Mouse (Mus musculus) stomach, embryonic 15.5 days (tissue): ENCODE data around the gene Ctnnd2. TPM values are rescaled to one million over a fixed set of nuclear protein-coding genes. Genes with fewer than 3 reads are reported as not detected.

Experiments
- ATAC-seq: fragments of 200-750 bp; cut with Nextera tagmentation; 2 replicates; pipeline ENCODE4 v1.8.0; 2017; ENCODE audit warnings: low read depth, moderate number of reproducible peaks, moderate TSS enrichment; ENCODE audit not compliant: insufficient read depth, low FRiP score
- H3K27ac ChIP-seq: fragments of 300-500 bp; sonication (generic); 2 replicates; pipeline ENCODE4 v1.5.1; 2015; ENCODE audit warnings: mild to moderate bottlenecking, inconsistent platforms
- H3K27me3 ChIP-seq: fragments of 300-500 bp; sonication (generic); replicated peaks from 2 replicates; pipeline ENCODE4 v1.6.1; 2015; ENCODE audit warnings: inconsistent platforms
- H3K36me3 ChIP-seq: fragments of 300-500 bp; sonication (generic); 2 replicates; pipeline ENCODE4 v1.6.1; 2015; ENCODE audit warnings: inconsistent platforms
- H3K4me1 ChIP-seq: fragments of 300-500 bp; sonication (generic); 2 replicates; pipeline ENCODE4 v1.6.1; 2015; ENCODE audit warnings: inconsistent platforms
- H3K4me2 ChIP-seq: fragments of 300-500 bp; sonication (generic); 2 replicates; pipeline ENCODE4 v1.6.1; 2015; ENCODE audit warnings: mild to moderate bottlenecking, inconsistent platforms
- H3K4me3 ChIP-seq: fragments of 300-500 bp; sonication (generic); replicated peaks from 2 replicates; pipeline ENCODE4 v1.5.1; 2015; ENCODE audit warnings: inconsistent platforms
- H3K9ac ChIP-seq: fragments of 300-500 bp; sonication (generic); 2 replicates; pipeline ENCODE4 v1.6.1; 2015; ENCODE audit warnings: inconsistent platforms
- H3K9me3 ChIP-seq: fragments of 300-500 bp; sonication (generic); 2 replicates; pipeline ENCODE4 v1.6.1; 2016; ENCODE audit warnings: inconsistent platforms
- WGBS: fragments of 180-500 bp; shearing (Covaris S2); methylation state at CpG from one replicate; pipeline ENCODE4 v1.1.7; 2015; 5-methylcytosine and 5-hydroxymethylcytosine counted together
- polyA plus RNA-seq: library from polyadenylated mRNA; unstranded; fragments of >200 nt; fragmentation: Nextera tagmentation; extraction: Ambion mirVana; gene quantifications from 2 replicates; pipeline ENCODE4 v1.2.1, GENCODE M21; 2015

The Ctnnd2 gene
- polyA plus RNA-seq, 1 experiment from 2014 or later, result 4.5 TPM

DNA sequence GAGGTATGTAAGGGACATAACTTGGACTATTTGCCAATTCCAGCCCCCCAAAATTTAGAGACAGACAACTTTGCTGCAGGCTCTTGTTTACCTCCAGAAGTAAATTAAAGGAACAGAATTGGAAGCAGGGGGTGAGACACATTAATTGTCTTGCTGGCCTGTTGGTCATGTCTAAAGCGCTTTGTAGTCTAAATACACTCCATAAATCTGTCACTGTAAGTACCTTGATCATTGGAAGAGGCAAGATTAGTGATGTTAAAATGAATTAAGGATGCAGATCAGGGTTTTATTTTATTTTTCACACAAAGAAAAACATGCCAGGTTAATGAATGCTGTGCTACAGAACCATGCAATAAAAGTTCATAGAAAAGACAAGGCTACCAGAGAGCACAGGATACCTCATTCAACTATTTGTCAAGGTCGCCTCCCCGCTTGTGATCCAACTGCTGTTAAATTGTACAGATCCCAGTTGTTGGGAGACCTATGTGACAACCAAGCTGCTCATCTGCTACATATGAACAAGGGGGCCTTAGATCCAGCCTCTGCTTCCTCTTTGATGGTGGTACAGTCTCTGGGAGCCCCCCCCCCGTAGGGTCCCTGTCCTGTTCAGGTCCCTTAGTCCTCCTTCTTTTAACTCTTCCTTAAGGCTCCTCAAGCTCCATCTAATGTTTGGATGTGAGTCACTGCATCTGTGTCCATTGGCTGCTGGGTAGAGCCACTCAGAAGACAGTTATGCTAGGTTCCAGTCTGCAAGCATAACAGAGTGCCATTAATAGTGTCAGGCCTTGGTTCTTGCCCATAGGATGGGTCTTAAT is 792.7 kb downstream of the Ctnnd2 start:
- no peaks in the 10 kb centered on the region for H3K27me3 ChIP-seq
- H3K9ac ChIP-seq, result no peak overlapping the region
- H3K4me2 ChIP-seq, result no peak overlapping the region
- no peak for ATAC-seq
- no peaks in the 10 kb centered on the region for H3K9me3 ChIP-seq
- H3K4me3 ChIP-seq, result no peak overlapping the region
- H3K36me3 ChIP-seq, result no peaks in the 10 kb centered on the region
- no peak overlapping the region for H3K27ac ChIP-seq
- 83% methylated on average over 4 of the region's 4 CpGs for WGBS
- H3K4me1 ChIP-seq, result no peaks in the 10 kb centered on the region

DNA sequence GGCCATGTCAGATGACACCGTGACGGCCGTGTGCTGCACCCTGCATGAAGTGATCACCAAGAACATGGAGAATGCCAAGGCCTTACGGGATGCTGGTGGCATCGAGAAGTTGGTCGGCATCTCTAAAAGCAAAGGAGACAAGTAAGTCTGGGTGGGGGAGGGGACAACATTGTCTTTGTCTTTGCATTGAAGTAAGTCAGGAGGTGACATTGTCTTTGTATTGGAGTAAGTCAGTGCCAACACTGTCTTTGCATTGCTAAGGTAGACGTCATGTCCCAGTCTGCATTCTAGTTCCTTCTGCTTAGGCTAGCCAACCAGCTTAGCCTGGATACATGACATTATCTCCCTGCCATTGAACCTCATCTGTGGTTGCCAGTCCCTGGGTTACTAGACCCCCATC is 794.4 kb downstream of the Ctnnd2 start:
- Histone ChIP-seq H3K4me3 (no peak overlapping the region), H3K4me1 (no peaks in the 10 kb centered on the region), H3K27ac (no peak overlapping the region), H3K9ac (no peak overlapping the region), H3K9me3 (no peaks in the 10 kb centered on the region), H3K4me2 (no peak overlapping the region), H3K27me3 (no peaks in the 10 kb centered on the region), H3K36me3 (no peaks in the 10 kb centered on the region)
- 89% methylated on average over 7 of the region's 7 CpGs for WGBS
- ATAC-seq, result no peak

DNA sequence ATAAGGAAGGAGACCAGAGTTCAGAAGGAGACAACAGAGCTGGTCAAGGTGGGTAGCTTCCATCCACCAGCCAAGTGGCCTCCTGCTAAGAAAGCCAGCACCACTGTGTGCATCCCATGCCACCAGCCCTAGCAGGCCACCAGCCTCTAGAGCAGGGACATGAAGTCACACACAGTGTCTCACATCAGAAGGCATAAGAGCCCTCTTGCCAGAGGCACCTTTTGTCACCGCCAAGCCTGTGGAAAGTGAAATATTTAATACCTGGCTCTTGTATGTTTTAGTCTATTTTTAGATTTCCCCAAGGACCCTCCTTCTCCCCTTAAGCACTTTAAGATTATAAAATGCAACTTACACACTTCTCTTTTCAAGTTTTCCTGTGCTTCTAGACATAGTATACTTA is 802.0 kb downstream of the Ctnnd2 start:
- no peak overlapping the region for H3K4me2 ChIP-seq
- 91% methylated on average over 1 of the region's 1 CpGs for WGBS

GRCm38 (mm10) chr15:30974991-30975775 is 802.8 kb downstream of the Ctnnd2 start:
- no peak for ATAC-seq
- Histone ChIP-seq H3K27me3 (no peaks in the 10 kb centered on the region), H3K4me2 (no peak overlapping the region), H3K36me3 (no peaks in the 10 kb centered on the region), H3K9ac (no peak overlapping the region), H3K4me3 (no peak overlapping the region), H3K9me3 (no peaks in the 10 kb centered on the region), H3K27ac (no peak overlapping the region), H3K4me1 (no peaks in the 10 kb centered on the region)
- 83% methylated on average over 16 of the region's 16 CpGs for WGBS

More for the DNA sequence above, 802.0 kb downstream of the Ctnnd2 start:
- Histone ChIP-seq H3K9ac (no peak overlapping the region), H3K4me3 (no peak overlapping the region), H3K27ac (no peak overlapping the region), H3K9me3 (no peaks in the 10 kb centered on the region), H3K4me1 (no peaks in the 10 kb centered on the region), H3K36me3 (no peaks in the 10 kb centered on the region), H3K27me3 (no peaks in the 10 kb centered on the region)
- no peak for ATAC-seq

DNA sequence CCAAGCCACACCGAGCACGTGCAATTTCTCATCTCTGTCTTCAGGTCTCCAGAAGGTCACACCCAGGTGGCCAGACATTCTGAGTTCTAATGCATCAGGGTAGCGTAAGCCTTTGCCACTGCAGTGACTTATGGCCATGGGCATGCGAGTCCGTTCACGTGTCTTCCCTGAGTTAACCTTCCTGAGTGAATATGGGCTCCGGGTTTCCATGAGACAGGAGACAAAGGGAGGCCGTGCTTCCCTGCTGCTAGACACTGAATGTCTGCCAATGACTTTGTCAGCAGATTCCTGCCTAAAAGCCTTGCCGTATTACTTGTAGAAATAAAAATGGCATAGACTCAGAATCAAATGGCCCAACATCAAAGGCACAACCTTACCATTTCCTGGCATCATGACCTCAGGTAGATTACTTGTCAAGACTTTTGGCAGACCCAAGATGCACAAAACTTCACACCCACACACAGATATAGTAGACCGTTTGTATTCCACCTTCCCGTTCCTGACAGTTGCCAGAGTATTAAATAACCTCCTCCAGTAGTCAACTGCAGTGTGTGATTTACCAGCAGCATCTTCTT is 804.9 kb downstream of the Ctnnd2 start:
- no peaks in the 10 kb centered on the region for H3K9me3 ChIP-seq
- no peak overlapping the region for H3K4me2 ChIP-seq
- H3K27ac ChIP-seq, result no peak overlapping the region
- no peaks in the 10 kb centered on the region for H3K27me3 ChIP-seq
- no peak overlapping the region for H3K9ac ChIP-seq
- no peak overlapping the region for H3K4me3 ChIP-seq
- no peaks in the 10 kb centered on the region for H3K36me3 ChIP-seq
- H3K4me1 ChIP-seq, result no peaks in the 10 kb centered on the region
- no peak for ATAC-seq
- 58% methylated on average over 11 of the region's 11 CpGs for WGBS

- no peak overlapping the region for H3K4me3 ChIP-seq
- no peak overlapping the region for H3K4me2 ChIP-seq
- no peaks in the 10 kb centered on the region for H3K9me3 ChIP-seq
- no peak overlapping the region for H3K9ac ChIP-seq
- no peaks in the 10 kb centered on the region for H3K36me3 ChIP-seq
- no peaks in the 10 kb centered on the region for H3K27me3 ChIP-seq
- 89% methylated on average over 2 of the region's 2 CpGs for WGBS
- H3K4me1 ChIP-seq, result no peaks in the 10 kb centered on the region
- ATAC-seq, result no peak
- H3K27ac ChIP-seq, result no peak overlapping the region
These were observed 814.5 kb downstream of the Ctnnd2 start for GRCm38 (mm10) chr15:30986890-30987289.

- H3K27ac ChIP-seq, result no peak overlapping the region
- H3K27me3 ChIP-seq, result no peaks in the 10 kb centered on the region
- H3K4me1 ChIP-seq, result no peaks in the 10 kb centered on the region
- no peak overlapping the region for H3K4me3 ChIP-seq
- no peak overlapping the region for H3K9ac ChIP-seq
- no peaks in the 10 kb centered on the region for H3K9me3 ChIP-seq
- 44% methylated on average over 15 of the region's 15 CpGs for WGBS
- ATAC-seq, result no peak
- H3K4me2 ChIP-seq, result no peak overlapping the region
- no peaks in the 10 kb centered on the region for H3K36me3 ChIP-seq
These were observed 818.2 kb downstream of the Ctnnd2 start for GRCm38 (mm10) chr15:30990421-30991252.

- no peaks in the 10 kb centered on the region for H3K9me3 ChIP-seq
- no peaks in the 10 kb centered on the region for H3K36me3 ChIP-seq
- H3K27me3 ChIP-seq, result no peaks in the 10 kb centered on the region
- no peak for ATAC-seq
- H3K27ac ChIP-seq, result no peak overlapping the region
- WGBS, result 85% methylated on average over 12 of the region's 12 CpGs
- H3K9ac ChIP-seq, result no peak overlapping the region
- no peaks in the 10 kb centered on the region for H3K4me1 ChIP-seq
- no peak overlapping the region for H3K4me2 ChIP-seq
- H3K4me3 ChIP-seq, result no peak overlapping the region
These were observed 820.0 kb downstream of the Ctnnd2 start for GRCm38 (mm10) chr15:30992357-30992756.

- no peaks in the 10 kb centered on the region for H3K36me3 ChIP-seq
- H3K4me3 ChIP-seq, result no peak overlapping the region
- H3K4me2 ChIP-seq, result no peak overlapping the region
- ATAC-seq, result no peak
- H3K27ac ChIP-seq, result no peak overlapping the region
- H3K27me3 ChIP-seq, result no peaks in the 10 kb centered on the region
- WGBS, result 88% methylated on average over 3 of the region's 3 CpGs
- no peaks in the 10 kb centered on the region for H3K4me1 ChIP-seq
- no peak overlapping the region for H3K9ac ChIP-seq
- H3K9me3 ChIP-seq, result no peaks in the 10 kb centered on the region
These were observed 820.5 kb downstream of the Ctnnd2 start for GRCm38 (mm10) chr15:30992901-30993300.

GRCm38 (mm10) chr15:30995346-30995745 is 823.0 kb downstream of the Ctnnd2 start:
- Histone ChIP-seq H3K36me3 (no peaks in the 10 kb centered on the region), H3K4me2 (no peak overlapping the region), H3K4me3 (no peak overlapping the region), H3K4me1 (no peaks in the 10 kb centered on the region), H3K9me3 (no peaks in the 10 kb centered on the region), H3K27me3 (no peaks in the 10 kb centered on the region), H3K27ac (no peak overlapping the region), H3K9ac (no peak overlapping the region)
- 73% methylated on average over 3 of the region's 3 CpGs for WGBS
- ATAC-seq, result no peak

DNA sequence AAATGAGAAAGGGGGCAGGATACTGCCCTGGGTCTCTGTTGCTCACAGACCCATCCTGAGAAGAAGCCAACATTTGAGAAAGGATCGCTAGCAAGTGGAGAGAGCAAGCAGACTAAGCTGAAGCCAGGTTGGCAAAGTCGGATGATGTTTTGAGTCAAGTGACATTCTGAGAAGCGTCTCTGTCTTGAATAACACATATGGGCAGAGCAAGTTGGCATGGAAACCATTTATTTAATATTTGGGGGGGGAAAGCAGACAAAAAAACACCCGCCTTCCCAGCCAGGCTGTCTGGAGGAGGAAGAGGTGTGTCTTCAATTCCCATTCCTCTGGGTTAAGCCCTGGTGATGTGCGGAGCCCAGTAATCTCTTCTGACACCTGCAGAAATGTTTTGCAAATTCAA is 832.1 kb downstream of the Ctnnd2 start:
- Histone ChIP-seq H3K4me3 (no peak overlapping the region), H3K4me2 (no peak overlapping the region), H3K27ac (no peak overlapping the region), H3K27me3 (no peaks in the 10 kb centered on the region), H3K9ac (no peak overlapping the region), H3K4me1 (no peaks in the 10 kb centered on the region), H3K9me3 (no peaks in the 10 kb centered on the region), H3K36me3 (no peaks in the 10 kb centered on the region)
- WGBS, result 85% methylated on average over 5 of the region's 5 CpGs
- no peak for ATAC-seq
